Mouse (Mus musculus): ENCODE measurements around the gene Prkcb. TPM values are rescaled to one million over a fixed set of nuclear protein-coding genes. Genes with fewer than 3 reads are reported as not detected.

Prkcb gene
- polyA plus RNA-seq, 1 experiment from 2014 or later: 4.6 TPM

DNA sequence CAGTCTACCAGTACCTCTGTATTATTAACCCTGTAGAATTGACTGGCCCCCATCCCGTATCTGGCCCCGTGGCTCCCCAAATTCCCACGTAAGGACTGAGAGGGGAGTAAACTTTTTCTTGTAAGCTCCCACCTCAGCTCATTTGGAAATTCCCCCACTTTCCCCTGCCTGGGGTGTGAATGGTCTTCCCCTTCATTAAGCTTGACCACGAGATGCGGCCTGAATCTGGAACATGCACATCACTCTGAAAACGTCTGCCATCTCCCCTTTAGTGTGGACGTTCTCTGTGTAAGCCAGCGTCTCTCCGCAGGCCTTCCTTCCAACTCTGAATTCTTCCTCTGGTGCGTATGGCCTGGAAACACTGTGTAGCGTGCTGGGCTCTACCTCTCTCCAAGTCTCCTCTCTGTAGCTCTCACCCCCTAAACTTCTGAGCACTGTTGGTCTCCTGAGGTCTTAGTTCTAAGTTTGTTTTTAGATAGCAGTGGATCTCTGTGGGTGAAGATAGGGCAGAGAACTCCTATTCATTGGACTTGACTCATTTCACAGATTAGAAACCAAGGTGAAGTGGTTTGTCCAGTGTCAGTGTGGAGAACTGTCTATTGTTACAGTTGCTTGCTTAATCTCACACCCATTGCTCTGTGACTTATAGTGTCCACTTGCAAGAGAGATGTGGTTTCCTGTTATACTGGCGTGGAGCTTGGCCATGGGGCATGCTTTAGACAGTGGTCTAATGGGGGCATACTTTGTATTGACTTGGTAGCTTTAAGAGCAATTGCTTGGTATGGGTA lies 25.3 kb downstream of the Prkcb start:
- 90% methylated on average over 12 of the region's 12 CpGs for WGBS

GRCm38 (mm10) chr7:122315720-122316331 lies 27.3 kb downstream of the Prkcb start:
- Histone ChIP-seq H3K4me3 (no peak overlapping the region), H3K27me3 (ENCODE audit: poor library complexity, severe bottlenecking) (no peaks in the 10 kb centered on the region), H3K27ac (no peak overlapping the region), H3K4me1 (peaks cover 6% of the 10 kb centered on the region; the same call in 1 of the 2 replicates), H3K9me3 (no peaks in the 10 kb centered on the region), H3K36me3 (replicated peaks) (no peaks in the 10 kb centered on the region)
- no peak for DNase-seq (ENCODE audit: extremely low spot score, low spot score)
- WGBS: 87% methylated on average over 8 of the region's 8 CpGs

More for the DNA sequence above, 25.3 kb downstream of the Prkcb start:
- Histone ChIP-seq H3K27ac (no peak overlapping the region), H3K4me1 (peaks cover 6% of the 10 kb centered on the region; the same call in 1 of the 2 replicates), H3K4me3 (no peak overlapping the region), H3K9me3 (no peaks in the 10 kb centered on the region), H3K36me3 (replicated peaks) (no peaks in the 10 kb centered on the region), H3K27me3 (ENCODE audit: poor library complexity, severe bottlenecking) (no peaks in the 10 kb centered on the region)
- DNase-seq (ENCODE audit: extremely low spot score, low spot score): no peak

- Histone ChIP-seq H3K36me3 (replicated peaks) (no peaks in the 10 kb centered on the region), H3K4me3 (no peak overlapping the region), H3K27ac (no peak overlapping the region), H3K9me3 (0 out of 2 replicates have a peak, but pooled peaks cover 2% of the 10 kb centered on the region), H3K27me3 (ENCODE audit: poor library complexity, severe bottlenecking) (no peaks in the 10 kb centered on the region), H3K4me1 (peaks cover 6% of the 10 kb centered on the region; the same call in 1 of the 2 replicates)
- DNase-seq (ENCODE audit: extremely low spot score, low spot score): no peak
- WGBS: 93% methylated on average over 3 of the region's 3 CpGs
Measured at GRCm38 (mm10) chr7:122316681-122317080, 28.1 kb downstream of the Prkcb start.

- no peak overlapping the region for H3K4me3 ChIP-seq
- no peaks in the 10 kb centered on the region for H3K27me3 ChIP-seq (ENCODE audit: poor library complexity, severe bottlenecking)
- no peak for DNase-seq (ENCODE audit: extremely low spot score, low spot score)
- H3K27ac ChIP-seq: no peak overlapping the region
- peaks cover 6% of the 10 kb centered on the region; the same call in 1 of the 2 replicates for H3K4me1 ChIP-seq
- 0 out of 2 replicates have a peak, but pooled peaks cover 2% of the 10 kb centered on the region for H3K9me3 ChIP-seq
- H3K36me3 ChIP-seq (replicated peaks): no peaks in the 10 kb centered on the region
Measured at GRCm38 (mm10) chr7:122317485-122317884, 28.9 kb downstream of the Prkcb start.

DNA sequence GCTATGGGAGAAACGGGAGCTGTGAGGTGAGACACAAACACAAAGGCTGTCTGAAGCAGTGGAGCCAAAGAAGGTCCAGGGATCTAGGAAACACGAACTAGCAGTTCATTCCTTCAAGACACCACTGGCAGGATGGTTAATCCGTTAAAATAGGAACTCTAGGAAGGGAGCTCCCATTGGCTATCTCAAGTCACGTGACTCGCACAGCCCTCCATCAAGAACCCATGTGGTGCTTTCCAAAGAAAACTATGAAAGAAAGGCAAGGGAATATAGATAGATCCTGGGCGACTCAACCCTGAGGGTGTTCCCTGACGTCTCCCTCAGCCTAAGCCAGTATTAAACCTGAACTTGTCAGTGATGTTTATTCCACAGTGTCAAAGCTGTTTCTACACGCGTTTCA lies 31.0 kb downstream of the Prkcb start:
- Histone ChIP-seq H3K9me3 (0 out of 2 replicates have a peak, but pooled peaks cover 2% of the 10 kb centered on the region), H3K27ac (no peak overlapping the region), H3K36me3 (replicated peaks) (no peaks in the 10 kb centered on the region), H3K4me1 (no peaks in the 10 kb centered on the region), H3K27me3 (ENCODE audit: poor library complexity, severe bottlenecking) (no peaks in the 10 kb centered on the region), H3K4me3 (no peak overlapping the region)
- DNase-seq (ENCODE audit: extremely low spot score, low spot score): no peak
- 78% methylated on average over 9 of the region's 9 CpGs for WGBS

GRCm38 (mm10) chr7:122320843-122321544 lies 32.4 kb downstream of the Prkcb start:
- Histone ChIP-seq H3K4me3 (no peak overlapping the region), H3K27ac (no peak overlapping the region), H3K4me1 (no peaks in the 10 kb centered on the region), H3K27me3 (ENCODE audit: poor library complexity, severe bottlenecking) (no peaks in the 10 kb centered on the region), H3K36me3 (replicated peaks) (no peaks in the 10 kb centered on the region), H3K9me3 (0 out of 2 replicates have a peak, but pooled peaks cover 2% of the 10 kb centered on the region)
- no peak for DNase-seq (ENCODE audit: extremely low spot score, low spot score)
- 94% methylated on average over 7 of the region's 7 CpGs for WGBS

DNA sequence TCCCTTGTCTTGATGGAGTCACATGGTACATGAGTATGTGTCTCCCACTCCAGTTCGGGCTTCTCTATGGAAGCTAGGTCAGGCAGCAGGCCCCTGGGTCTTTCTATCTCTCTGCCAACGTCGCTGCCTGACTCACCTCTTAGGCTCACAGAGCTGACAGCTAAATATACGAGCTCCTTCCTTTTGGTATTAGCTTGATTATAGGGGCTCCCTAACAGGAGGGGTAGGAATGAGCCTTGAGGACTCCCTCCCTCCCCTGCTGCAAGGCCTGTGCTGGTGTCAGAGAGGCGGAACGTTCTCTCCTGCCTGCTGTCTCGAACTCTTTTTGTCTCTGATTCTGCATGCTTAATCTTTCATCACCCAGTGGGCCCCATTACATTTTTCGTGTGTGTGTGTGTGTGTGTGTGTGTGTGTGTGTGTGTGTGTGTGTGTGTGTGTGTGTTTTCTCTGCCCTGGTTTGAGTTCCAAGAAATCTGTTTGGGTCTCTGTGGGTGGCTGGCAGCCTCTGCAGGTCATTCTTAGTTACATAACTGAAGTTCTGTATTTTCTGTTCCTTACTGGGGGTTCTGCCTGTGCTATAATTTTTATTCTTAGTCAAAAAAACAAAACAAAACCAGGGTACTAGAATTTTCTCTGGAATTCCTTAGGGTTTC lies 33.6 kb downstream of the Prkcb start:
- DNase-seq (ENCODE audit: extremely low spot score, low spot score): no peak
- Histone ChIP-seq H3K9me3 (0 out of 2 replicates have a peak, but pooled peaks cover 2% of the 10 kb centered on the region), H3K27me3 (ENCODE audit: poor library complexity, severe bottlenecking) (no peaks in the 10 kb centered on the region), H3K4me3 (no peak overlapping the region), H3K4me1 (no peaks in the 10 kb centered on the region), H3K36me3 (replicated peaks) (no peaks in the 10 kb centered on the region), H3K27ac (no peak overlapping the region)
- 91% methylated on average over 7 of the region's 8 CpGs for WGBS

DNA sequence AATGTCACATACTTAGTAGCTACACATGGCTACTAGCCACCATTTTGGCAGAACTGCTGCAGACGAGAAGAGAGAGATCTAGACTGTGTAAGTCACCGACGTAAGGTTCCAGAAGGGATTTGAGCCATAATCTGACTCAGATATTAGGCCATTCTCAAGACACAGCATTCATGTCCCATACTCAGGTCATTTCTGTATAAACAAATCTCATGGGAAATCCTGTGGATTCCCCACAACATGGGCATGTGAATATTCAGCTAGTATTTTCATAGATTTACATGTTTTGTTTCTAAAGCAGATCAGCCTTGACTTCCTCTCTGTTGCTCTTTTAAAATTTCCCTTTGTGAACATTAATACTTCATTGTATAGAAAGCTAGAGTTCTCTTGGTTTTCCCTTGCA lies 39.4 kb downstream of the Prkcb start:
- DNase-seq (ENCODE audit: extremely low spot score, low spot score): no peak
- Histone ChIP-seq H3K9me3 (no peaks in the 10 kb centered on the region), H3K4me3 (no peak overlapping the region), H3K4me1 (peaks cover 7% of the 10 kb centered on the region), H3K27ac (no peak overlapping the region), H3K27me3 (ENCODE audit: poor library complexity, severe bottlenecking) (no peaks in the 10 kb centered on the region), H3K36me3 (replicated peaks) (no peaks in the 10 kb centered on the region)
- WGBS: 96% methylated on average over 3 of the region's 3 CpGs

DNA sequence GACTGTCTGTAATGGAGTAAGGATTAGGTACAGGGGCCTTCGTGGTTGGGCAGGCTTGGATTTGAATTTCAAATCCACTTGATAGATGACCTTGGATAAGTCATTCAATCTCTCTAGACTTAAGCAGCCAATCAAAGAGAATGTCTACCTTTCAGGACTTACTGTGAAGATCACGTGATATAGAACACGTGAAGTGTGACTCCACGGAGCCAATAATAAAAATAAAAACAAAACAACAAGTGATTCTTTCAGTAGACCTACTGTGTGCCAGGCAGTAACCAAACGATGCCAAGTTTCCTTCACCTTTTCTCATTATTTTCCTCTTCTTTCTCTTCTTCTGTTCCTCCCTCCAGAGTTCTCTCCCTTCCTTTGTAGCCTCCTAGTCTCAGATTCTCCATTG lies 39.9 kb downstream of the Prkcb start:
- Histone ChIP-seq H3K27me3 (ENCODE audit: poor library complexity, severe bottlenecking) (no peaks in the 10 kb centered on the region), H3K36me3 (replicated peaks) (no peaks in the 10 kb centered on the region), H3K27ac (no peak overlapping the region), H3K4me1 (peaks cover 7% of the 10 kb centered on the region), H3K4me3 (no peak overlapping the region), H3K9me3 (no peaks in the 10 kb centered on the region)
- WGBS: 88% methylated on average over 5 of the region's 5 CpGs
- DNase-seq (ENCODE audit: extremely low spot score, low spot score): no peak

DNA sequence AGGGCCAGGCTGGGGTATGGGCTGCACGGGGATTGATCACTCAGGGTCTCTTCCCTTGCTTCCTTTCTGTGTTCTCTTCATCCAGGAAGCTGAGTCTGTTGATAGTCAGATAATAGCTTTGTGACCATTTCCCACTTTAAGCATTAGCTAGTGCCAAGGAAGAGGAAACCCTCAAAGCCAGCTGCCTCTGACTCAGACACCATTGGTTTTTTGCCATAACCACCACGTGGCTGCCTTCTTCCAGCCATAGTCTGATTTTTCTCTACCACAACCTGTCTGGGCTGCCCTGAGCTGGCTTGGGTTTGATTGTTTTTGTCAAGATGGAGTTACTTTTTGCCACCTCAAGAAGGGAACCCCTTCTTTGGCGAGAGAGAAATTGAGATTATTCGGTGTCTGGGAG lies 41.0 kb downstream of the Prkcb start:
- no peak overlapping the region for H3K4me3 ChIP-seq
- WGBS: 87% methylated on average over 4 of the region's 4 CpGs
- DNase-seq (ENCODE audit: extremely low spot score, low spot score): no peak
- peaks cover 7% of the 10 kb centered on the region for H3K4me1 ChIP-seq
- no peaks in the 10 kb centered on the region for H3K9me3 ChIP-seq
- H3K27ac ChIP-seq: no peak overlapping the region
- H3K27me3 ChIP-seq (ENCODE audit: poor library complexity, severe bottlenecking): no peaks in the 10 kb centered on the region
- no peaks in the 10 kb centered on the region for H3K36me3 ChIP-seq (replicated peaks)

DNA sequence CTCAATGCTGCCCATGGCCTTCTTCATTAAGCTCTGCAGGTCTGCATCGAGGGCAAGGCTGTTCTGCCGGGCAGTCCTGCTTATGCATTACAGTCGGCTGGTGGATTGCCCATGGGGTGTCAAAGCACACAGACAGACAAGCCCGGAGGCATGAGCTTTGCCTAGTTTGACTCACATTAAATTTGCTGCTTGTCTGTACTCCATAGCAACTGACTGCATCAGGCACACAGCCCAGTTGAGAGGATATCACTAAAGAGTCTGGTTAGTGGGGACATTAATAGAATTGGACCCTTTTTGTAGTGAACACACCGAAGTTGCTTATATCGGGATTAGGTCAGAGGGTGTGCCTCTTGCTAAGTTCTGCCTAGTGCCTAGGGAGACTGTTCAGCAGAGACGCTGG lies 45.1 kb downstream of the Prkcb start:
- WGBS: 92% methylated on average over 7 of the region's 7 CpGs
- no peaks in the 10 kb centered on the region for H3K36me3 ChIP-seq (replicated peaks)
- no peaks in the 10 kb centered on the region for H3K9me3 ChIP-seq
- H3K27ac ChIP-seq: no peak overlapping the region
- no peak for DNase-seq (ENCODE audit: extremely low spot score, low spot score)
- H3K27me3 ChIP-seq (ENCODE audit: poor library complexity, severe bottlenecking): no peaks in the 10 kb centered on the region
- H3K4me3 ChIP-seq: no peak overlapping the region
- H3K4me1 ChIP-seq: peaks cover 15% of the 10 kb centered on the region

DNA sequence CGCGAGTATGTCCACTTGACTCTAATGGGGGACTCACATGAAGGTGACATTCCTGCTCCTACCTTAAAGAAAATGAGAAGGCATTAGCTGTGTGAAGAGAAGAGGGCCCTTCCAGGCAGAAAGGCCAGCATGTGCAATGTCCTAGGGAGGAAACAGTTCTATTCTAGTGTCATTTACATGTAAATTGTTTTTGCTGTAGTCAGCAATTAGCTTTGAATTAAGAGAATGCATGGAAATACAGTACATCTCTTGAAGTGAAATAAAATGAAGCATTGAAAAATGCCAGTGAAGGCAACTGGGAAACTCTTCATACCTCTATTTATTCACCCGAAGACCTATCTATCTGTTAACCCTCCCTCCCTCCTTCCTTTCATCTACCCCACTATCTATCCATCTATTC lies 48.8 kb downstream of the Prkcb start:
- no peak overlapping the region for H3K27ac ChIP-seq
- H3K4me3 ChIP-seq: no peak overlapping the region
- DNase-seq (ENCODE audit: extremely low spot score, low spot score): no peak
- H3K4me1 ChIP-seq: peaks cover 8% of the 10 kb centered on the region
- H3K9me3 ChIP-seq: no peaks in the 10 kb centered on the region
- H3K27me3 ChIP-seq (ENCODE audit: poor library complexity, severe bottlenecking): no peaks in the 10 kb centered on the region
- 91% methylated on average over 3 of the region's 3 CpGs for WGBS
- no peaks in the 10 kb centered on the region for H3K36me3 ChIP-seq (replicated peaks)

All from forebrain, embryonic 10.5 days (tissue).